Mouse (Mus musculus) liver, adult 2 months (tissue): Measurements from ENCODE around the gene Pygo2.

Experiments used
- CTCF ChIP-seq: fragments of 200-500 bp; IDR thresholded peaks from 2 replicates; pipeline ENCODE4 v1.5.1; 2011; ENCODE audit warnings: low read depth, low read length, control low read depth
- POLR2A ChIP-seq: fragments of 200-500 bp; IDR thresholded peaks from 2 replicates; pipeline ENCODE4 v1.6.1; 2011; ENCODE audit warnings: low read length, control low read depth; ENCODE audit not compliant: insufficient read depth; ENCODE audit errors: extremely low read depth

- TF ChIP-seq CTCF, result no peak
- 0 out of 2 replicates have a peak, but pooled peaks have one; percentile 18 for TF ChIP-seq POLR2A
Measured at GRCm38 (mm10) chr3:89391663-89392511, 38.1 kb upstream of the Pygo2 start.
